Mouse (Mus musculus): ENCODE measurements around the gene Ppp2r1a. TPM values are rescaled to one million over a fixed set of nuclear protein-coding genes. Genes with fewer than 3 reads are reported as not detected.

Ppp2r1a gene
- polyA plus RNA-seq, 1 experiment from 2014 or later: 432 TPM

DNA sequence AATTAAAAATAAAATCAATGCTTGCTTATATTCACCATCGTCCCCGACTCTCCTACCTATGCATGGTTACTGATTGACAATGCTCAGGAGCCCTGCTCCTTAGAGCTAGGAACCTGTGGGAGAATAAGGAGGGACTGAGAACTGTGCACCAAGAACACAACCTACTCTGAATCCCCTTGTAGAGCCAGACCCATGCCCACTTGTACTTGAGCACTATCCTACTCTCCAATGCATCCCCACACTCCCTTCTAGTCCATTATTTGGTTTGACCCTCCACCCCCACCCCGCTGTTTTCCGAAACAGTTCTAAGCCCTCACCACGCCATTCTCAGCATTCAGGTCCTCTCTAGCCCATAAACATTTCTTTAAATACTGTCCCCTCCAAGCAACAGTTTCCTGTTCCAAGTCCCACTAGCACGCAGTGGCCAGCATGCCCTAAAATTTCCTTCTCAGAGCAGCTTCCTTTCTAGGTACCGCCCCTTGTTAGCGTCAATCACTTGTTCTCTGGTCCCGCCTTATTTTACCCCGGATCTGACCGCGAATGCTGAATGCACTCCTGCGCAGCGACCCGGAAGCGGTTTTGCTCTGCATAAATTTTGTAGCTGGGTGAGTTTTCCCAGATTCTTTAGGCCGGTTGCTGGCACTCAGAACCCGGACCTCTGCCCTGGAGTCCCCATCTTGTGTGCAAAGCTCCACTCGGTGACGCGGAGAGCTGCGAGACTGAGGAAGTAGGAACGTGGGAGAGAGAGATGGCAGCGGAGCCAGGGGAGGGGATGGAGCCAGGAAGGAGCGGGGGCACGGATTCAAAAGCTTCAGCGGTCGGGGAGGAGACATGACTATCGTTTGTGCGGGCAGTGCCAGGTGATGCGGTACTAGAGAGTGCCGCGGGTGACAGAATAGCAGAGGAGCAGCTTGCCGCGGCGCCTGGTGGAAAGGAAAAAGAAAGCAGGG, 63.5 kb downstream of the Ppp2r1a start, which contains the start of gene Zfp160:
Gene Zfp160, plus strand, starts transcription at position 522 of the 950 bp plus-strand sequence.
- WGBS: 4% methylated on average over 36 of the region's 36 CpGs
- ATAC-seq (replicated peaks; ENCODE audit: low FRiP score): peak; percentile 99
- Histone ChIP-seq H3K4me2 (peak within 1 kb of the TSS; percentile 76), H3K9me3 (replicated peaks) (no peaks in the 10 kb centered on the region), H3K27ac (peak within 1 kb of the TSS; percentile 97), H3K4me3 (replicated peaks) (peak within 1 kb of the TSS; percentile 84), H3K4me1 (peaks cover 17% of the 10 kb centered on the region), H3K36me3 (peaks cover 21% of the 10 kb centered on the region), H3K9ac (peak within 1 kb of the TSS; percentile 83), H3K27me3 (0 out of 2 replicates have a peak, but pooled peaks cover 3% of the 10 kb centered on the region)

DNA sequence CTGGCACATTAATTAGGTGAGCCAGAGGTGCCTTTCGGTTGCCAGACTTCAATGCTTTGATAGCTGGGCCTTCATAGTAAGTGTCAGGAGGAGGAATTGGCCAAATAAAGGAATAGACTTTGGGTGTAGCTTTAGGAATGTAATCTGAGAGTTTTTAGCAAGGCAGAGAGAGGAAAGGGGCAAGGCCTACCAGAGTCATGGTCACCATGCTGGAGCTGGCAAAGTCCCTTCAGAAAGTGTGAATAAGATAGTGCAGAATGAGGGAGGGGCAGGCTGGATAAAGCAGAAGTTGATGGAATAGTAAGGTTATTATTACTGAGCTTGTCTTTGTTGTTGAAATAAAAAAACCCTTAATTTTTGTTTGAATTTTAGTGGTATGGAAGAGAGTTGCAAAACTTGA, 64.6 kb downstream of the Ppp2r1a start:
- ATAC-seq (replicated peaks; ENCODE audit: low FRiP score): no peak
- 26% methylated on average over 1 of the region's 1 CpGs for WGBS
- no peaks in the 10 kb centered on the region for H3K27me3 ChIP-seq

More for the DNA sequence above, 64.6 kb downstream of the Ppp2r1a start:
- Histone ChIP-seq H3K4me2 (peak overlapping the region; percentile 76), H3K9me3 (replicated peaks) (no peaks in the 10 kb centered on the region), H3K36me3 (peaks cover 25% of the 10 kb centered on the region), H3K4me3 (replicated peaks) (peak overlapping the region; percentile 84), H3K9ac (peak overlapping the region; percentile 83), H3K27ac (peak overlapping the region; percentile 97), H3K4me1 (peaks cover 17% of the 10 kb centered on the region)

Other genes starting within 250 kb of the Ppp2r1a start
- not detected in 2 replicates for gene Vmn1r227, start 215.5 kb upstream of the Ppp2r1a start, polyA plus RNA-seq (2015; fragmentation: Nextera tagmentation; extraction: Ambion mirVana)
- gene Vmn1r228, start 159.2 kb upstream of the Ppp2r1a start, polyA plus RNA-seq (2015; fragmentation: Nextera tagmentation; extraction: Ambion mirVana): not detected in 2 replicates
- gene Vmn1r229, start 133.8 kb upstream of the Ppp2r1a start, polyA plus RNA-seq (2015; fragmentation: Nextera tagmentation; extraction: Ambion mirVana): not detected in 2 replicates
- not detected in 2 replicates for gene Vmn1r230, start 104.9 kb upstream of the Ppp2r1a start, polyA plus RNA-seq (2015; fragmentation: Nextera tagmentation; extraction: Ambion mirVana)
- gene Vmn1r231, start 40.2 kb upstream of the Ppp2r1a start, polyA plus RNA-seq (2015; fragmentation: Nextera tagmentation; extraction: Ambion mirVana): not detected in 2 replicates
- gene Vmn1r232, start 25.6 kb upstream of the Ppp2r1a start, polyA plus RNA-seq (2015; fragmentation: Nextera tagmentation; extraction: Ambion mirVana): not detected in 2 replicates
- gene Vmn1r233, start 51.2 kb downstream of the Ppp2r1a start, polyA plus RNA-seq (2015; fragmentation: Nextera tagmentation; extraction: Ambion mirVana): not detected in 2 replicates
- gene Zfp160, start 63.6 kb downstream of the Ppp2r1a start, polyA plus RNA-seq (2015; fragmentation: Nextera tagmentation; extraction: Ambion mirVana): 14.9 and 15.8 TPM in 2 replicates

Measured in kidney, embryonic 15.5 days (tissue).